Mouse (Mus musculus) G1E (cell line): ENCODE measurements around the gene Syn3. TPM values are rescaled to one million over a fixed set of nuclear protein-coding genes. Genes with fewer than 3 reads are reported as not detected.

ENCODE experiments used
- ATAC-seq: 2 replicates; pipeline ENCODE4 v1.8.0; 2016; ENCODE audit warnings: mild to moderate bottlenecking; ENCODE audit not compliant: insufficient number of reproducible peaks, poor library complexity, low FRiP score, severe bottlenecking; ENCODE audit errors: extremely low read depth
- DNase-seq: peaks from one replicate; pipeline ENCODE4 v3.0.0; 2012; ENCODE audit warnings: low spot score
- H3K27me3 ChIP-seq: 2 replicates; pipeline ENCODE4 v1.6.1; 2012; ENCODE audit warnings: mild to moderate bottlenecking, low read length, inconsistent platforms; ENCODE audit not compliant: insufficient read depth
- H3K36me3 ChIP-seq: replicated peaks from 2 replicates; pipeline ENCODE3; 2012; ENCODE audit warnings: mild to moderate bottlenecking, inconsistent platforms
- H3K4me1 ChIP-seq: 2 replicates; pipeline ENCODE4 v1.6.1; 2012; ENCODE audit warnings: low read depth, low read length, inconsistent platforms, mixed read lengths; ENCODE audit not compliant: insufficient read depth
- H3K4me3 ChIP-seq: 2 replicates; pipeline ENCODE4 v1.5.1; 2012; ENCODE audit warnings: low read depth, mild to moderate bottlenecking, inconsistent platforms, low read length, moderate library complexity, mixed read lengths
- H3K9me3 ChIP-seq: replicated peaks from 2 replicates; pipeline ENCODE4 v1.6.1; 2012; ENCODE audit warnings: inconsistent platforms
- CTCF ChIP-seq: IDR thresholded peaks from 2 replicates; pipeline ENCODE4 v1.5.1; 2012; ENCODE audit warnings: low read depth, low read length, inconsistent platforms, mixed read lengths
- GATA1 ChIP-seq: IDR thresholded peaks from 2 replicates; pipeline ENCODE4 v1.6.1; 2012; ENCODE audit warnings: borderline replicate concordance, low read length, inconsistent platforms, mixed read lengths
- GATA2 ChIP-seq: IDR thresholded peaks from 2 replicates; pipeline ENCODE4 v1.6.1; 2012; ENCODE audit warnings: low read depth, low read length, inconsistent platforms, borderline replicate concordance
- POLR2AphosphoS5 ChIP-seq: IDR thresholded peaks from 2 replicates; pipeline ENCODE4 v1.6.1; 2012; ENCODE audit warnings: low read depth, low read length, inconsistent platforms; ENCODE audit not compliant: insufficient replicate concordance
- TAL1 ChIP-seq: conservative IDR thresholded peaks from 2 replicates; pipeline ENCODE4 v1.6.1; 2012; ENCODE audit warnings: low read depth, low read length, inconsistent platforms, mixed read lengths
- polyA plus RNA-seq: library from polyadenylated mRNA; stranded (reverse); fragments of >175 nt; gene quantifications from 2 replicates; pipeline ENCODE4 v1.2.3, GENCODE M21; 2012
- total RNA-seq, 2 experiments: library from RNA; stranded (forward) in 1 of 2; stranded (reverse) in 1 of 2; fragments of 200-1000 nt in 1 of 2; fragments of >200 nt in 1 of 2; fragmentation: Nextera tagmentation in 1 of 2; gene quantifications; 2 replicates each; pipeline ENCODE4 v1.2.3; 2014 to 2017

Syn3 gene
- total and polyA plus RNA-seq, 3 experiments, result 0.44 TPM; not detected in 2

DNA sequence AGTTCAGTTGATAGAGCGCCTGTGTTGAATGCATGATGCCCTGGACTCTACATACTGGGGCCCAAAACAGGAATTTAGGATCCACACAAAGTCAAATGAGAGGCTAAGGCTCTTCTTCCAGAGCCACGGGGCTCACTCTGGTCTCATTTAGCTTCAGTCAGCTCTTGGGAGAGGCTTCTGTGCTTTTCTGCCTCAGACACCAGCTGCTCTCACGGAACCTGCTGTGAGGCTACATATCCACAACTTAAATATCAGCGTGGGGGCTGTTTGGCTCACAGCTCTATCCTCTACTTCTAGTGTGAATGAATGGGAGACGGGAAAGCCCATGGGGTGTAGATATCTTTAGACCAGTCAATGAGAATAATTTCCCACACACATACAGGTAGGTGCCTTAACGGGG lies 109.9 kb downstream of the Syn3 start:
- ATAC-seq (no peak), DNase-seq (no peak)
- TF ChIP-seq GATA1 (no peak), CTCF (no peak)
- no peak overlapping the region for H3K4me3 ChIP-seq
- H3K4me1 ChIP-seq, result peaks cover 3% of the 10 kb centered on the region; the same call in 1 of the 2 replicates
- H3K36me3 ChIP-seq, result no peaks in the 10 kb centered on the region
- no peaks in the 10 kb centered on the region for H3K9me3 ChIP-seq
- peaks cover 11% of the 10 kb centered on the region; the same call in 1 of the 2 replicates for H3K27me3 ChIP-seq

DNA sequence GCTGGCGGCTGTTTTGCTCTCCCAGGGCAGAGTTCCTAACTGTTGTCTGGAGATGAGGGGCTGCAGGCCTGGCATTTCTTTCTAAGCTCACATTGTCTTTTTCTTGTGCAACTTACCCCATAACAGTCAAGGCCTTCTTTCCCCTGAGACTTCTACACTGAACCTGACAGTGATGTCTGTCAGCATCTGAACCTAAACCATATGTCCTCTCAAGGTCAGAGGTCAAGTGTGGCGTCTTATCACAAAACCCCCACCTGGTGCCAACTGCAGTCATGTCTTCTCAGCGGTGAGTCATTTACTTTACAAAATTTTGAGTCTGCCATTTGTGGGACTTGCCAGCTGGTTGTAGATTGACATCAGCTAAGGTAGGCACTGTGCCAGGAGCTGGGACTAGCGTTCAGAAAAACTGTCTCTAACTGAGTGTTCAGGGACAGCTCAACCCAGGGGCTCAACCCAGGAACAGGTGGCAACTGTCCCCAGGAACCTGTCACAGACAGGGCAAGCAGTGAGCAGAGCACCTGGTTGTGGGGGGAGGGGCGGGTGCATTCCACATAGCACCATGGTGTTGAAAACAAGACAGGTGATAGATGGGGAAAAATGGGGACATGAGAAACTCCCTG lies 110.8 kb downstream of the Syn3 start:
- H3K9me3 ChIP-seq, result no peaks in the 10 kb centered on the region
- peaks cover 3% of the 10 kb centered on the region; the same call in 1 of the 2 replicates for H3K4me1 ChIP-seq
- H3K4me3 ChIP-seq, result no peak overlapping the region
- H3K36me3 ChIP-seq, result no peaks in the 10 kb centered on the region
- TF ChIP-seq POLR2AphosphoS5 (no peak), TAL1 (no peak), GATA2 (no peak), GATA1 (no peak), CTCF (no peak)
- peaks cover 11% of the 10 kb centered on the region; the same call in 1 of the 2 replicates for H3K27me3 ChIP-seq
- ATAC-seq (no peak), DNase-seq (no peak)

DNA sequence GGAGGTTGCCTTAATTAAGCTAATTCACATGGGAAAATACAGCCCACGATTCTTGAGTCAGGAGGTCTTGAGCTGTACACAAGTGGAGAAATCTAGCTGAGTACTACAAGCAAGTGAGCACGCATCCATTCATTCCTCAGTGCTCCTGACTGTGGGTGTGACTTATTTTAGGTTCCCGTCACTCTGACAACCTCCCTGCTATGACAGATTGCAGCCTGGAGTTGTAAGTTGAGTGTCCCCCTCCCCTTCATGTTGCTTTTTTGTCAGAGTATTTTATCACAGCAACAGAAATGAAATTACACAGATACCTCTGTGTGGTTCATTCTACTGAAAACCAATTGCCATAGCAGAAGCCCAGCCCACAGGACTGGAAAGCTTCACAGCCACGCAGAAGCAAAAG lies 112.5 kb downstream of the Syn3 start:
- DNase-seq, result no peak
- Histone ChIP-seq H3K4me3 (no peak overlapping the region), H3K27me3 (peaks cover 20% of the 10 kb centered on the region), H3K9me3 (no peaks in the 10 kb centered on the region; the same call in 1 of the 2 replicates), H3K36me3 (no peaks in the 10 kb centered on the region), H3K4me1 (no peaks in the 10 kb centered on the region)
- TF ChIP-seq POLR2AphosphoS5 (no peak), GATA1 (no peak), CTCF (no peak), TAL1 (no peak), GATA2 (no peak)
- ATAC-seq, result no peak

DNA sequence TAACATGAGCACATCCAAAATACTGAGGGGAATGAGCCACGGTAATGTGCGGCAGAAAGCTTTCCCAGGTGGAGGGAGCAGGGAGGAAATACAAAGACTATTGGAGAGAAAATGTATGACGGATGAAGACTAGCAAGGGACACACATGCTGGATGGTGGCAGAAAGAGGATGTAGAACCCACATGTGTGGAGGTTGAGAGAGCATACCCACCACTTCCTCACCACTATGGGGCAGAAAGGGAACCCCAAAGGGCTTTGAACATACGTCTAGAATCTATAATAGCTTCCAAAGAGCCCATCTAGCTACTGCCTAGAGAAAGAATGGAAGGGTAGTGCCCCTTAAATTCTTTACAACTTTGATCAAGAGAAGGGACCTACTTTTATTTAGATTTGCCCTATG lies 113.0 kb downstream of the Syn3 start:
- H3K36me3 ChIP-seq, result no peaks in the 10 kb centered on the region
- no peak for ATAC-seq
- DNase-seq, result no peak

DNA sequence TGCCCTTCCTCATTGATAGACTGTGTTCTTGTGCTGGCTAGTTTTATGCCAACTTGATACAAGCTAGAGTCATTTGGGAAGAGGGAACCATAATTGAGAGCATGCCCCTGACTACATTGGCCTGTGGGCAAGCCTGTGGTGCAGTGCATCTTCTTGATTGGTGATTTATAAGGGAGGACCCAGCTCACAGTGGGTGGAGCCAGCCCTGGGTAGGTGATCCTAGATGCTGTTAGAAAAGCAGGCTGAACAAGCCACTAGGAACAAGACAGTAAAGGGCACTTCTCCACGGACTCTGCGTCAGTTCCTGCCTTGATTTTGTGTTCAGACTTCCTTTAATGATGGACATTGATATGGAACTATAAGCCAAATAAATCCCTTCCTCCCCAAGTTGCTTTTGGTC lies 114.0 kb downstream of the Syn3 start:
- Histone ChIP-seq H3K27me3 (peaks cover 20% of the 10 kb centered on the region), H3K4me3 (no peak overlapping the region), H3K9me3 (no peaks in the 10 kb centered on the region; the same call in 1 of the 2 replicates), H3K4me1 (no peaks in the 10 kb centered on the region), H3K36me3 (no peaks in the 10 kb centered on the region)
- TF ChIP-seq GATA1 (no peak), TAL1 (no peak), CTCF (no peak), GATA2 (no peak), POLR2AphosphoS5 (no peak)
- no peak for ATAC-seq
- DNase-seq, result no peak

More for the DNA sequence above, 113.0 kb downstream of the Syn3 start:
- Histone ChIP-seq H3K9me3 (no peaks in the 10 kb centered on the region; the same call in 1 of the 2 replicates), H3K4me1 (no peaks in the 10 kb centered on the region), H3K4me3 (no peak overlapping the region), H3K27me3 (peaks cover 22% of the 10 kb centered on the region)
- no peak for TF ChIP-seq GATA2
- no peak for TF ChIP-seq TAL1
- no peak for TF ChIP-seq CTCF
- no peak for TF ChIP-seq GATA1
- TF ChIP-seq POLR2AphosphoS5, result no peak

DNA sequence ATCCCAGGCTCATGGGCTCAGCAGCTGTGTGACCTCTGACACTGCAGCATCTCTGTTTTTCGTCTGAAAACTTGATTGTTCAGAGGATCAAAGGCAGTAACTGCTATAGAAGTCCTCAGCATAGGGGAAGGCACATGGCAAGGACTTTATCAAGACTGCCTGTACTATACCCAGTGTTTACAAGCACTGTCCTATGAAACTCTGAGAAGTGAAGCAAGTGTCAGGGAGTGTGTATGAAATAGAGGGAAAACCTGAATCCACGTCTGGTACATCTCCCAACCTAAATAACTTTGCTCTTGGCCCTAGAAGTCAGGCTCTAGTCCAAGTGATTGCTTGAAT lies 116.8 kb downstream of the Syn3 start:
- H3K27me3 ChIP-seq, result peaks cover 23% of the 10 kb centered on the region
- H3K4me1 ChIP-seq, result no peaks in the 10 kb centered on the region
- no peak overlapping the region for H3K4me3 ChIP-seq
- H3K36me3 ChIP-seq, result no peaks in the 10 kb centered on the region
- TF ChIP-seq POLR2AphosphoS5 (no peak), GATA1 (no peak), GATA2 (no peak), CTCF (no peak), TAL1 (no peak)
- DNase-seq (no peak), ATAC-seq (no peak)
- H3K9me3 ChIP-seq, result no peaks in the 10 kb centered on the region; the same call in 1 of the 2 replicates
